Mouse (Mus musculus): Measurements from ENCODE around the gene Grap. TPM values are rescaled to one million over a fixed set of nuclear protein-coding genes. Genes with fewer than 3 reads are reported as not detected.
"Not testable (repeated sequence)": the region's sequence is repeated elsewhere in the genome, so short reads cannot be mapped to it uniquely, and the experiment has no call there.

Grap gene
- total RNA-seq, 2 experiments from 2014 or later: 11.5 to 15.0 TPM

DNA sequence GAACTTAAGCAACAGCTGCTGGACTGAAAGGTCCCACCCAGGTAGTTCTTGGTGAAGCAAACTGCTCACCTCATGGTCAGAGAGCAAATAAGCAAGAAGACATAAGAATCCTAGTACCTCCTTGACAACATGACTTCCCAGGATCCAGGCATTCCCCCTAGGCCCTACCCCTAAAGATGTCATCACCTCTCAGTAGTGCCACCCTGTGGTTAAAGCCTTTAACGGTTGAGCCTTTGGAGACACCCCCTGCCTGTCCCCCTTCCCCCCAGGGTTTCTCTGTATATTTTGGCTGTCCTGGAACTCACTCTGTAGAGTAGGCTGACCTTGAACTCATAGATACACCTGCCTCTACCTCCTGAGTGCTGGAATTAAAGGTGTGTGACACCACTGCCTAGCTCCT is 15.7 kb upstream of the Grap start:
- intact Hi-C loops (cut with DNase I): loop anchor here (5.0 kb wide), 1 partner anchor 40 kb away; no protein-coding TSS in a partner anchor
- DNase-seq: no peak

GRCm38 (mm10) chr11:61637856-61638255 is 15.2 kb upstream of the Grap start:
- DNase-seq: no peak
- intact Hi-C loops (cut with DNase I): loop anchor here (5.0 kb wide), 1 partner anchor 39 kb away; no protein-coding TSS in a partner anchor

DNA sequence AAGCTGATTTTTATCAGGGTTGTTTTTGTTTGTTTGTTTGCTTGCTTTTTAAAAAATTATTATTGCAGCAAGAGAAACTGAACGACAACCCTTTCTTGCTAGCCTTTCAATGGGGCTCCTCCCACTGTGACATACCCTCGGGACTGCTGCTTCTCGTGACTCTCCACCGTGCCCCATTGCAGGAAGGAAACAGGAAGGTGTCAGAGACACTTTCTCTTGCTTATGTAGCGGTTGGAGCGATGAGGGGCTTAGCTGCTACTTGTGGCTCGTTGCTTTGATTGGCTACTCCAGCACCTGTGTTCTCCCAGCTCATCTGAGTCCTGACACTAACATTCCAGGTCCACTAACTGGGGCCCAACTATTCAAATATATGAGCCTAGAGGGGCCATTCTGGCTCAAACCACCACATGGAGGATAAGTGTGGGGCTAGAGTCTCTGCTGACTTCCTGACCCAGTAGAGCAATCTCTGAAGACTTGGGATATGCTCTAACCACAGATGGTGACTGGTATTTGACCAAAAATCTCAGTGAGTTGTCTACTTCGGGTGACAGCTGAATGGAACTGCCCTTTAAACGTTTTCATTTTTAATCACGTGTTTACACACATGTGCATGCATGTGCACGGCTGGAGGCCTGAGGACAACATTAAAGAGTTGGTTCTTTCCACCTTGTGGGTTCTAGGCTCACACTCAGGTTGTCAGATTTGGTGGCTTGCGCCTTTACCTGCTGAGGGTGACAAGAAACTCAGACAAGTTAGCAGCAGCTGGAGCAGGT is 14.1 kb upstream of the Grap start:
- DNase-seq: no peak
- intact Hi-C loops (cut with DNase I): loop anchor here (5.0 kb wide), 1 partner anchor 38 kb away; no protein-coding TSS in a partner anchor

GRCm38 (mm10) chr11:61639601-61640177 is 13.4 kb upstream of the Grap start:
- intact Hi-C loops (cut with DNase I): loop anchor here (5.0 kb wide), 1 partner anchor 38 kb away; no protein-coding TSS in a partner anchor
- no peak for DNase-seq

GRCm38 (mm10) chr11:61640585-61640984 is 12.5 kb upstream of the Grap start:
- intact Hi-C loops (cut with DNase I); DNase-seq: not testable (repeated sequence)

- DNase-seq: no peak
- intact Hi-C loops (cut with DNase I): no loop called here
Measured at GRCm38 (mm10) chr11:61642106-61642505, 11.0 kb upstream of the Grap start.

- no peak for DNase-seq
- intact Hi-C loops (cut with DNase I): no loop called here
Measured at GRCm38 (mm10) chr11:61643184-61643961, 9.7 kb upstream of the Grap start.

DNA sequence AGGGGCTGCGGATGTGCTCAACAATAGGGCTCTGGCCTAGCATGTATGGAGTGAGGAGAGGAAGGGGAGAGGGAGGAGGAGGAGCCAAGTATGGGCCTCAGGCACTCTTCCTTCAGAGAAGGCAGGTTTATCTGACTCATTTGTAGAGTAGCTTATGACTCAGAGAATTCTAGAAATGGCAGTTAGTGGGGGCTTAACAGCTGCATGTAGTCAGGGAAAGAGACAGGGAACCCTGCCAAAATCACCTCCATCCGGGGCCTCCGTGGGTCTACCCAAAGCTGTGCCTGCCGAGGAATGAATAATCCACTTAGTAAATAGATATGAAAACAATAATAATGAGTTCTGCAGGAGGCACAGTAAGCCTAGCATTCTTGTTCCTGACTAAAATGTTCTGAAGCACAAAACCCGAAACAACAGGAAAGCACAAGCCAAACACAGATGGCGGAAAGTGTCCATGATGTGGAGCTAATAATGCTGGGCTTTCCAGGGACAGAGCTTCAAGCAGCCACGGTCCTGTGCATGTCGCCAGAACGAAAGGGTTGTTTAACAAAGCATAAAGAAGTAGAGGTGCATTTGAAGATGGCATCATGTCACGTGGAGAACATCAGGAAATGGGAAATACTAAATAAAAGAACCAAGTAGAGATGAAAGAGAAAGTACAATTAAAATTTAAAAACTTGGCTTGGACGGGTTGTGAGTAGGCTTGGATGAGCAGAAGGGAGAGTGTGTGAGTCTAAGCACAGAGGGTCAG is 8.3 kb upstream of the Grap start:
- DNase-seq: no peak
- intact Hi-C loops (cut with DNase I): no loop called here

GRCm38 (mm10) chr11:61645357-61645857 is 7.7 kb upstream of the Grap start:
- intact Hi-C loops (cut with DNase I): no loop called here
- DNase-seq: no peak

GRCm38 (mm10) chr11:61646499-61647039 is 6.5 kb upstream of the Grap start:
- intact Hi-C loops (cut with DNase I): no loop called here
- no peak for DNase-seq

DNA sequence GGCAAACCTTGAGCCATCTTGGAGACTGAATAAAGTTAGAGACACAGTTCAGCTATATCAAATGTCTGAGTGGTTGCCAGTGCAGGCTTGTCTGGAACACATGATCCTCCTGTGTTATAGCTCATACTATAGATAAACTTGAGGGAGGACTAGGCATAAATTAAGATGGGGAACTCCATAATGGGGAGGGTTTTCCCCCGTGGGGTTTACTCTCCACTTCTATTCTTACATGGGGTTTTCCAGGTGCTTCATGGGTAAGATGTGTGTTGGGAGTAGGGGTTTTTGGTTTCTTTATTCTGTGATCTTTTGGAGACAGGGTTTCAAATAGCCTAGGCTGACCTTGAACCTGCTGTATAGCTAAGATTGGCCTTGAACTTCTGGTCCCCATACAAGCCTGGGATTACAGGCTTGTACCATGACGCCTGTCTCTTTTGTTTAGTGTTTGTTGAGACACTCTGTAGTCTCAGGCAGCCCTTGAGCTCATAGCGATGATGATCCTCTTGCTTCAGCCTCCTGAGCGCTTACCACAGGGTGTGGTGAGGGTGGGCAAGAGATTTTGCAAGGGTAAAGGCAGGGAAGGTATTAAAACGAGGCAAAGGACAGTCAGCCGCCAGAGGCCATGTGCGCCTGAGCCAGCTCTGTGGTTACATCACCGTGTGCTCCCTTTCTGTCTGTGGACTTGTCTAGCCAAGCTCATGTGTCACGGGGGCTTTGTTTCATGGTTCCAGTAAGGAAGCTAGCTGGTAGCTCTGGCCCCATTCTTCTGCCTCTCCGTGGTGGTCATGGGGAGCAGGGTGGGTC is 5.8 kb upstream of the Grap start:
- DNase-seq: no peak
- intact Hi-C loops (cut with DNase I): no loop called here

- intact Hi-C loops (cut with DNase I): no loop called here
- peak in 1 of 2 experiments; percentile 23 for DNase-seq
Measured at GRCm38 (mm10) chr11:61647956-61648748, 4.9 kb upstream of the Grap start.

GRCm38 (mm10) chr11:61648749-61649115 is 4.3 kb upstream of the Grap start:
- intact Hi-C loops (cut with DNase I): no loop called here
- no peak for DNase-seq

DNA sequence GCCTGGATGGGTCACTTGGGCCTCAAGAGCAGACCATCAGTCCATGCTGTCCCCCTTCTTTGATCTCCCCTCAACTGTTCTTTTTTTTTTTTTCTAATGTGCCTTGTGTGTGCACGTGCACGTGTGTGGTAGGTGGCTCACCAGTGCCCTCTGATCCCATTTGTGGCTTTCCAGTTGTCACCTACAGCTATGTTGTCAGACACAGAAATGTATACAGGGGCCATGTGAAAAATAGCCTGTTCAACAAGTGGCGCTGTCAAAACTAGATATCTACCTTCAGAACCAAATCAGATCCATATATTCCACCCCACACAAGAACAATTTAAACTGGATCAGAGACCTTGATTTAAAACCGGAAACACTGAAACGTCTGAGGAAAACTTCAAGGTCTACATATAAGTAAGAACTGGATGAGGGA is 3.9 kb upstream of the Grap start:
- no peak for DNase-seq
- intact Hi-C loops (cut with DNase I): no loop called here

DNA sequence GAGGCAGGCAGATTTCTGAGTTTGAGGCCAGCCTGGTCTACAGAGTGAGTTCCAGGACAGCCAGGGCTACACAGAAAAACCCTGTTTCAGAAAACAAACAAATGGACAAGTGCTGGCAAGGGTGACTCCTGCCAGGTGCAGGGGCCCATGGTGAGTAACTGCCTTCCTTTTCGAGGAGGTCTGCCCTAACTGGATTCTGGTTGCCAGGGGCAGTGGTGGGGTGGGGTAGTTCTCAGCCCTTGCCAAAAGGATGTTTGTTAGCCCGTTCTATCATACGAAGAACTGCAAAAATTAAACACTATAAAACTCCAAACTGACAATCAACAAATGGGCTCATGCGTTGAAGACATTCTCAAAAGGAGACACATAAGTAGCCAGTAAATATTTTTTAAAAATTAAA is 3.4 kb upstream of the Grap start:
- intact Hi-C loops (cut with DNase I): no loop called here

DNA sequence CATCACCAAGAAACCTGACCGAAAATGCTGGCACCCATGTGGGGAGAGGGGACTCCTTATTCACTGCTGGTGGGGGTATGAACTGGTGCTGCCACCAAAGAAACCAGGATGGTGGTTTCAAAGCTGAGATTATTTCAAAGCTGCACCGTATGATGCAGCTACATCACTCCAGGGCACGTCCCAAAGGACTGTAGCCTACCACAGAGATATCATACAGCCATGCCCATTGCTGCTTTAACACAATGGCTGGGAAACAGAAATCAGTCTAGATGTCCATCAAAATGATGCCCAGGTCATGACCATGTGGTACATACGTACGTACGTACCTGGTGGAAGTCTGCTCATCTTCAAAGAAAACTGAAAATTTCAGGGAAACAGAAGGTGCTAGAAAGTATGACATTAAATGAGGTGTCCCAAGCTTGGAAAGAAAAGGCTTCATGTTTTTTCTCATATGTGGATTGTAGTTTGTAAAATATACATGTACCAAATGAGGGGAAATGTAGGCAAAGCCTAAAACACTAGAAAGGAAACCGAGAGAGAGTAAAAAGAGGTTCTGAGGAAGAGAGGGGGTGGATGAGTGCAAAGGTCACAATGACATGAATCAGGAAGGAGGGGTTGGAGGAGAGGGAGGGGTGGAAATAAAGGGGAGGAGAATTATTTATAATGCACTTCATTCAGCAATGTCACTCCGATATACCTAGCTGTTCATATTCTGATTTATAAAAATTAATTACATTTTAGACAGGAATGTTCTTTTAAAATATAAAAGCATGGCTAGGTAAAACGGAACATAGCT is 2.4 kb upstream of the Grap start:
- no peak for DNase-seq
- intact Hi-C loops (cut with DNase I): no loop called here

More for the DNA sequence above, 3.4 kb upstream of the Grap start:
- no peak for DNase-seq

GRCm38 (mm10) chr11:61652216-61652615 is 849 bp upstream of the Grap start:
- no peak for DNase-seq
- intact Hi-C loops (cut with DNase I): no loop called here

DNA sequence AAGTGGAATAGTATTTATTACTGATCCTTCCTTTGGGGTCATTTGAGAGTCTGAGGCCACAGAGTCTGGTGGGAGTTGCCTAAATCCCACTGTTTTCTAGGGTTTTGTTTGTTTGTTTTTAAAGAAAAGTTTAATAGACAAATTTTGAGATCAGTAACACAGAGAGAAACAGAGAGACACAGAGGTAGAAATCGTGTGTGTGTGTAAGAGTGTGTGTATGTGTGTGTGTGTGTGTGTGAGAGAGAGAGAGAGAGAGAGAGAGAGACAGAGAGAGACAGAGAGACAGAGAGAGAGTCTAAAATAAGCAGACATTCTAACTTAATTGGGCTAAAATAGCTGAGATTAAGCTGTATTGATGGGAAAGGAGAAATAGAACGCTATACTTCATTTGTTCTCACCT is 503 bp downstream of the Grap start:
- no peak for DNase-seq
- intact Hi-C loops (cut with DNase I): no loop called here

Measured in heart, postnatal 36 days (tissue).